Mouse (Mus musculus) adrenal gland, postnatal 25 days (tissue): ENCODE results near the gene Gm20721. TPM values are rescaled to one million over a fixed set of nuclear protein-coding genes. Genes with fewer than 3 reads are reported as not detected.
"Not testable (repeated sequence)": the region's sequence is repeated elsewhere in the genome, so short reads cannot be mapped to it uniquely, and the experiment has no call there.

Source experiments
- DNase-seq: peaks from one replicate; pipeline ENCODE4 v3.0.0; 2021; ENCODE audit warnings: mixed read lengths
- total RNA-seq: library from RNA; stranded (reverse); gene quantifications from 2 replicates; pipeline ENCODE4 v1.2.3, GENCODE M21; 2021

Gene Gm20721
- total RNA-seq, 1 experiment from 2014 or later: 2.4 TPM

DNA sequence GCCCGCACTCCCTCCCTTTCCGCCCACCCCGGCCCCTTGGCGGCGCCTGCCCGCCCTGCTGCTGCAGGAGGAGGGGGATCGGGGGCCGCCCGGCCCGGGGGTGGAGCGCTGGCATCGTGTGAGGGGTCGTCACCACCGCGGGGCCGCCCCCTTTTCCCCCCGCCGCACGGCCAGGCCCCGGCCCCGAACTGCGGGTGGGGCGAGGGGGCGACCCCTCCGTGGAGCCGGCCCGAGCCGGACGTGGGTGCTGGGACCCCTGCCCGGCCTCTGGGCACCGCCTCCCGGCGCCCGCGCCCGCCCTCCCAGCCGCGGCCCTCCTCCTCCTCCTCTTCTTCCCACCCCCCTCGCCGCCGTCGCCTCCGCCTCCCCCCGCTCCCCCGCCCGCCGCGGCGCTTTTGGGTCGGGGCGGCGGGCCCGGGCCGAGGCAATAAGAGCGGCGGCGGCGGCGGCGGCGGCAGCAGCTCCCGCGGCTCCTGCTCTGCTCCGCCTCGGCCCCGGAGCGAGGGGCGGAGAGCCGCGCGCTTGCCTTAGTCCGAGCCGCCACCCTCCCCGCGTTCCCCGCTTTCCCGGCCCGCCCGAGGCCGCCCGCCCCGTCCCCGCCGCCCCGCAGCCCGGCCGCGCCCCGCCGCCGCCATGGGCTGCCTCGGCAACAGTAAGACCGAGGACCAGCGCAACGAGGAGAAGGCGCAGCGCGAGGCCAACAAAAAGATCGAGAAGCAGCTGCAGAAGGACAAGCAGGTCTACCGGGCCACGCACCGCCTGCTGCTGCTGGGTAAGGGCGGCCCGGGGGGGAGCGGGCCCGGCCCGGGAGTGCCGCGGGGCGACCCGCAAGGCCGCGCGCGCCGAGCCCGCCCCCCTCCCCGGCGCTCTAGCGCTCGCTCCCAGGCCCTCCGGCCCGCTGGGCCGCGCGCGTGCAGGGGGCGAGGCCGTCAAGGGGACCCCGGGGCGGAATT lies 16.6 kb downstream of the Gm20721 start:
- DNase-seq: peak; percentile 91

DNA sequence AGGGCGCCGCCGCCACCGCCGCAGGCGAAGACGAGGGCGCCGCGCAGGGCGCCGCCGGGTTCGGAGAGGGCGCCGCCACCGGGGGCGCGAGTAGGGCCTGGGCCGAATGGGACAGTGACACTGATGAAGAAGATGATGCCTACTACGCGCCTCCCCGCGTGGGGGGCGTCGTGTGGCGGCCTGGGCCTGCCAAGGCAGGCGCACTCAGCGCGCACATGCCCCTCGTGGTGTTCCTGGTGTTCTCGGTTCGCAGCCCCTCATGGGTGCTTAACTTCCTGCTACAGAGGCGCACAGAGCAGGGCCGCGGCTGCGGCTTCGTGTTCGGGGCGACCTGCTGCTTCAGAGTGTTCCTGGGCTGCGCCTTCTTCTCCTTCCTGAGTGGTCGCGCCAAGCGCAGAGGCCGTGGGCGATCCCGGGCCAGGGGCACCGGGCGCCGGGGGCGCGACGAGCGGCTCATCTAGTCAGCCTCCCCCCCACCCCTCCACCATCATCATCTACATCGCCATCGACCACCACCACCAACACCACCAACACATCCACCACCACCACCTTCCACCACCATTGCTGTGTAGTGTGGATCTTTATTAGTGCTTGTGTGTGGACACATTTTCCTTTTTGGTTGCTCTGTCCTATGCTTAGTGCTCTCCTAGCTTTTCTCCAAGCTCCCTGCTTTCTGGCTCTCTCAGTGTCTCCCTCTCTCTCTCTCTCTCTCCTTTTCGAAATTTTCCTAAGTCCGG lies 17.4 kb downstream of the Gm20721 start:
- DNase-seq: peak; percentile 21

- peak; percentile 30 for DNase-seq
Measured at GRCm38 (mm10) chr2:174328358-174328905, 18.1 kb downstream of the Gm20721 start.

GRCm38 (mm10) chr2:174327295-174327981 lies 19.1 kb downstream of the Gm20721 start:
- DNase-seq: peak; percentile 72

DNA sequence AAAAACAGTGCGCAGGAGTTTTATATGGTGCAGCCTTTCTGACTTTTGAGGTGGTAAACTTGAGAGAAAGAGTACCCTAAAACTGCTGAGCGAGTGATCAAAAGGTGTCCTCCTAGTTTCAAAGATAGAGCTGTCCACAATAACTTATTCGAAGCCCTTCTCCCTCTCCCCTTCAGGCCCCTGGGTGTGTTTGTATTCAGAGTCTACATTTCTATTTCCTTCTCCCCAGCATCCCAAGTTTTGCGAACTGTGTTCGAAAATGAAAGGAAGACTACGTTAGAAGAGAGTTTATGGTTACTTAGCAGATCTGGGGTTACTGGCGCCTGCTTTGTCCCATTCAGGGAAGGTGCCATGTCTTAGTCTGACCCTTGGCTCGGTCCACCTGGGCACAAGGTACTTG lies 20.0 kb downstream of the Gm20721 start:
- DNase-seq: no peak

DNA sequence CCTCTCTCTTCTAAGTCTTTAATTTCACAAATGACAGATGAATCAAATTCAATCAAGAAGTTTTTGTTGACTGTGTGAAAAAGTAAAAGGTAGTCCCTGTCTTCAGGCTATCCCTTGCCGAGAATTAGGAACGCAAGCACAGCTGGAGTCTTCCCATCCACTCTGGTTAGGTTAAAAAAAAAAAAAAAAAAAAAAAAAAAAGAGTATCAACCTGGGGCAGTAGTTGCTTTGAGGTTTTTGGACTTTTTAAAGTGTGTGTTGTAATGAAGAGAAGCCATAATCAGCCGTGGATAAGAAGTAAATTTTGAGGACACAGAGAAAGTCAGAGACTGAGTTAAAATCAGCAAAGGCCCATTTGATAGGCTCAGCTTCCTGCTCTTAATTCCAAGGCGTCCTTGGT lies 20.5 kb downstream of the Gm20721 start:
- no peak for DNase-seq

- DNase-seq: no peak
Measured at GRCm38 (mm10) chr2:174316661-174317060, 29.9 kb downstream of the Gm20721 start.

- not testable (repeated sequence) for DNase-seq
Measured at GRCm38 (mm10) chr2:174315445-174315844, 31.1 kb downstream of the Gm20721 start.

- DNase-seq: no peak
Measured at GRCm38 (mm10) chr2:174312661-174313060, 33.9 kb downstream of the Gm20721 start.

- peak; percentile 72 for DNase-seq
Measured at GRCm38 (mm10) chr2:174312118-174312647, 34.3 kb downstream of the Gm20721 start.

- DNase-seq: no peak
Measured at GRCm38 (mm10) chr2:174311613-174312012, 34.9 kb downstream of the Gm20721 start.

- DNase-seq: peak; percentile 48
Measured at GRCm38 (mm10) chr2:174310913-174311514, 35.5 kb downstream of the Gm20721 start.

- DNase-seq: no peak
Measured at GRCm38 (mm10) chr2:174307903-174308302, 38.6 kb downstream of the Gm20721 start.

GRCm38 (mm10) chr2:174305646-174306045 lies 40.9 kb downstream of the Gm20721 start:
- DNase-seq: no peak

DNA sequence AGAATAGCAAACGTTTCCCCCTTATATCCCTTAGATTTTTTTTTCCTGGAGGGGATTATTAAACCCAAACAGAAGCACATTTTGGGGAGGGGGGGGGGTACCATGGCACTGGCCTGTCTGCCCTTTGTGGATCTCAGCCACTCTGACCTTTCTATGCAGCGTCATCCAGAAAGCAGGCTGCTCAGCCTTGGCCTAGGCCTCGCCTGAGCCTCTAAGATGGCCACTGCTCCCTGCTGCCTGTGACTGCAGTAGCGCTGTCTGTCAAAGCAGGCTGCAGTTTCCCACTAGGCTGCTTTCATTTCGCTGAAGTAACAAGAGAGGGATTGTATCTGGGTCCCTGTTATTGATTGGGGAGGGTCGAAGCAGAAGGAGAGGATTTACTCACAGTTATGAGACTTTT lies 44.0 kb downstream of the Gm20721 start:
- DNase-seq: no peak

DNA sequence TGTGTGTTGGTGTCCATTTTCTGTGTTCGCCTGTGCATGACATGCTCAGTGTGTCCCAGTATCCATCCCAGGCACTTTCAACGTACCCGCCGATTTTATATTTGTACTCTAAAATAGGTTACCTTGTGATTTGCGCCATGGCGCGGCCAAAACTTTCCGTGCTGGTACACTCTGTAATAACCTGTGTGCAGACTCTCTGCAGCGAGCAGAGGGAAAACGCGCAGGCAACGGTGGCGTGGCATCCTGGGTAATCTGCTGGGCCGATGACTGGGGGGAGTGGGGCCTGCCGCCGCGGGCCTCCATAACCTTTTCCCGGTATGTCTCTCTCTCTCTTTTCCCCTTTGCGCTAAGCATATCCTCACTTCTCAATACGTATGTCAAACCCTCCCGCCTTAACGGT lies 45.8 kb downstream of the Gm20721 start:
- no peak for DNase-seq

DNA sequence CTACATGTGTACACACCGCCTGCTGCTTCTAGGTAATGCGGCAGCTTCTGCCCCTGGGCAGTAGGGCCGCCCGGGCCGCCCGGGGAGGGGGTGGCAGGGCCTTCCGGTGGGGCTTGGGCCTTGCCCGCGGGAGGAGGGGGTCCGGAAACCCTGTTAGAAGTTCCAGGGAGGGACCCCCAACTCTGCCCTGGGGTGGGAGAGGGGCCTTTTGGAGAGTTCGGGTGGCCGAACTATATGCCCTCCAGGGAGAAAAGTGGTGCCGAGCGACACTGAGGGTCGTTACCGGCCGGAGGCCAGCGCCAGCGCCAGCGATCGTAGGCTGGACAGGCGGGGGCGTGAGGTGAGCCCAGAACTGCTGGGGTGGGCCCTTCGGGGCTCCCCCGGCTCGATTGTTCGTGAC lies 46.3 kb downstream of the Gm20721 start:
- no peak for DNase-seq

- no peak for DNase-seq
Measured at GRCm38 (mm10) chr2:174299771-174300160, 46.7 kb downstream of the Gm20721 start.

- no peak for DNase-seq
Measured at GRCm38 (mm10) chr2:174299091-174299770, 47.3 kb downstream of the Gm20721 start.

DNA sequence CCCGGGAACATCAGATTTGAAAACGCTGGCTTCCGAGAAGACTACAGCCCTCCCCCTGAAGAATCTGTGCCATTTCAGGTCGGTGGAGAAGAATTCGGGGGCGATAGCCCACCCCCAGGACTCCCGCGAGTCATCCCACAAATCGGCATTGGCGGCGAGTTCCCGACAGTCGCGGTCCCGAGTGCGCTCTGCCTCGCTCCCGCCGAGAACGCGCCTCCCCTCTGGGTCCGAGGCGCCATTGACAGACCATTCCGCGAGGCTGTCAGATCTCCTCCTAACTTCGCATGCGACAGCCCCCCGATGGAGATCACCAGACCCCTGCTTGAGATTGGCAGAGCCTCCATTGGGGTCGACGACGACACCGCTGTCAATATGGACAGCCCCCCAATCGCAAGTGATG lies 48.0 kb downstream of the Gm20721 start:
- DNase-seq: no peak

- DNase-seq: no peak
Measured at GRCm38 (mm10) chr2:174297851-174298250, 48.7 kb downstream of the Gm20721 start.
